Mouse (Mus musculus): ENCODE data around the gene Gm21969.

Gene Gm21969

DNA sequence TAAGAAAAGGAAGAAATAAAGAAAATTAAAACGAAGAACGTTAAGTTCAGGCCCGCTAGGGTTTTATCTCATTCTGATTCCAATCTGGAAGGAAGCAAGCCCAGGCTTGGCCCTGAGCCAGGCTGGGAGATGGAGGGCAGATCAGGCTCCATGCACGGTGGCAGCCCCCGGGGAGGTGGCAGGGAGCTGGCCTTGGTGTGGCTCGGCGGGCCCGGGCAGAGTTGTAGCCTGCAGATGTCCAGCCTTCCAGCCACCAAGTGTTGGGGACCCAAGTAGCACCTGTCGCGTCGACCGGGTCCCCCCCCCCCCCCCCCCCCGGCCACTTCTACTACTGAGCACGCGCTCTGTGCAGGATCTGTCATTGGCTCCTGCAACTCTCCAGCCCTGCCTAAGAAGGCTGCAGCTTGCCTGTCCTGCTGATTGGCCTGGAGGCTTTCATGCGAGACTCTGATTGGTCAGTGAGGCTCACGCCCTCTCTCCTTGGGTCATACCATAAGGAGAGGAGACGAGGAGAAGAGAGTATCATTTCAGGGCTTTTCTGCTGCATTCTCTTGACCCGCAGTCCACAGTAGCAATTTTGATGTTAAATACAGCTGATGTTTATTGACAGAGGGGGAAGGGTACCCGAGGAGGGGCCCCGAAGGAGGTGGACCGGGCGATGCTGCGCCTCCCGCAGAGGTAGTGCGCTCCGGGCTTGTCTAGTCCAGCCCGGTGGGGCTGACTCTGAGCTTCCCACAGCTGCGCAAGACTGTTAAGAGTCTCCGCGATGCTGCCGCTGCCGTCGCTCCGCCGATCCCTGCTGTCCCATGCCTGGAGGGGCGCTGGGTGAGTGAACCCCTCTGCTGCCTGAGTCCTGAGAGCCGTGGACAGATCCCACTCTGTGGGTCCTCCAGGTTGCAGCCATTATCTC lies 19.6 kb downstream of the Gm21969 start, which contains the start of gene Aldh4a1:
Gene Aldh4a1, plus strand, starts transcription at position 494 of the 910 bp plus-strand sequence.
- DNase-seq = peak; percentile 88

DNA sequence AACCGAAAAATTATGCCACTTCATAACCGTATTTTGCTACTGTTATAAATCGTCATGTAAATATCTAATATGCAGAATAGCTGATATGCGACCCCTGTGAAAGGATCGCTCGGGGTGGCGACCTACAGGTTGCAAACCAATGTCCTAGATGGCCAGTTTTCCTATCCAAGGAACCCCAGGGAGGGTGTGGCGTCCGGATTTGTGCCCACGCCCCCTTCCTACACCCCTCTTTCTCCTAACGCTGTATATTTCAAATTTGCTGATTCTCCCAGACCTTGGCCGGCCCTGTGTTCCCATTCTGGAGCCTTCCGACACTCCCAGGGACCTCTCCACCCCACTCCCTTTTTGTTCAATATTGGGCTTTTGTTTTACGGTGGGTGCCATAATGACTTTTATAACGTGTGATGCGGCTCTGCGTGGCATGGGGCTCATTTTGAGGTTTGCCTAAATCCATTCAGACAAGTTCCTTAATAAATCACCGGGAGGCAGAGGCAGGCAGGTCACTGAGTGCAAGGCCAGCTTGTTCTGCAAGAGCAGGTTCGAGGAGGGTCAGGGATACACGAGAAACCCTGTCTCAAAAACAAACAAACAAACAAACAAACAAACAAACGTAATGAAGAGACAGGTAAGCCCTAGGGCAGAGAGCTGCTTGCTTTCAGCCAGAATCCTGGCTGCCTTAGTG lies 20.6 kb downstream of the Gm21969 start:
- no peak for DNase-seq

DNA sequence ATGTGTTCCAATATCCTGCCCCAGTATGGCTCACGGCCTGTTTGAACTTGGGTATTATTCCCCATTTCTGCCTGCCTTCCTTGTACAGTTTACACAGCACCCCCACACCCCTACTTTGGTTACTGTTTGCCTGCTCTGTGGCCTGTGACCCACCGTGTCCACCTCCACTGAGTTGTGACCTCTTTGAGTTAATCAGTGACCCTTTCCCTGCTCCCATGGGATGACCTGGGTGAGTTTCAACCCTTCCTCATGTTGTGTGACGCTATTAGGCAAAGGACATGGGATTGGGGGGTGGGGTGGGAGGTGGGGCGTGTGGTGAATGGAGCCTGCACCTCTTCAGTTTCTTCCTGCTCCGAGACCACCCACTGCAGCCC lies 21.1 kb downstream of the Gm21969 start:
- DNase-seq = no peak

DNA sequence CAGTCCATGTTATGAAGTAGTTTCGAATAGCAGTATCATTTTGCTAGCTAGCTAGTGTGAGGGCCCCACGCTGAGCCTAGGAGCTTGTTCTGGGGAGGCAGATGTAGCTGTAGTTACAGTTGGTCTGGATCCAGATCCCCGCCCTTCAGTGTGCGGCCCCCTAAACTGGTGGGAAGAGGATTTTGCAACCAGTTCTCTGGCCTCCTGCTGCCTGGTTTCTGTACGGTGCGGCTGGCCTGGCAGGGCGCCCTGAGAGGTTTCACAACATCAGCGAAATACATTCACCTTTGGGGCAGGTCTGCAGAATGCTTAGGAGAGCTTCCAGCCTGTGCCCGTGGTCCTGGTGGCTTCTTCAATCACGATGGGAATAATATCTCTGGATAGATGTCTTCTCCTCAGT lies 21.7 kb downstream of the Gm21969 start:
- no peak for DNase-seq

DNA sequence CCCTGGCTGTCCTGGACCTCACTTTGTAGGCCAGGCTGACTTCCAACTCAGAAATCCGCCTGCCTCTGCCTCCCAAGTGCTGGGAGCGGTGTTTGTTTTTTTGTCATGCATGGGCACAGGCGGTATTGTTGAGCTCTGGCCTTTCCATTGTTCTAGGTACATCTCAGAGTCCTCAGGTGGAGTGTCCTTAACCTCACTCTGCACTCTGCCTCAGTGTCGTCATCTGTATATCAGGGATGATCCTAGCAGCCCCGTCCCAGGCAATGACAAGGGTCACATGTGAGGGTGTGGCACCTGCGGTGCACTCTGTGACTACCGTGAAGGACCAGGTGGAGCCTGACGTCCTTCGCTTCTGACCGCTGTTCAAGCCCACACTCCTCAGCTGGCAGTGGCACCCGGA lies 24.4 kb downstream of the Gm21969 start:
- no peak for DNase-seq

DNA sequence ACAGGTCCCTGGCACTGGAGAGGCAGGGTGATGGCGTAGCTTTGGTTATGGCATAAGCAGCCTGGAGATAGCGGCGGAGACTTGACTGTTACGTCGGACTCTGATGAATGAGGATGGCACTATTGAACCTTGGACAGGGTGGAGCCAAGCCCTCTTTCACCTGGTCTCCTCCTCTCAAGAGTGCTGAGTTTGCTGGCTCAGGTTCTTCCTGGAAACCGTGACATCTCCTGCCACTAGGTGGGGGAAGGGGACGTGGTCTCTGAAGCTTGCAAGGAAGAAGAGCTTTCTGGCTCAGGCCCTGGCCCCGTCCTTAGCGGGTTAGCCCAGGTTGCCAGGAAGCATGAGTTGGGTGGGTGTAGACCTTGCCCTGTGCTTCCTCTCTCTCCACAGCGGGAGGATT lies 27.2 kb downstream of the Gm21969 start:
- no peak for DNase-seq

DNA sequence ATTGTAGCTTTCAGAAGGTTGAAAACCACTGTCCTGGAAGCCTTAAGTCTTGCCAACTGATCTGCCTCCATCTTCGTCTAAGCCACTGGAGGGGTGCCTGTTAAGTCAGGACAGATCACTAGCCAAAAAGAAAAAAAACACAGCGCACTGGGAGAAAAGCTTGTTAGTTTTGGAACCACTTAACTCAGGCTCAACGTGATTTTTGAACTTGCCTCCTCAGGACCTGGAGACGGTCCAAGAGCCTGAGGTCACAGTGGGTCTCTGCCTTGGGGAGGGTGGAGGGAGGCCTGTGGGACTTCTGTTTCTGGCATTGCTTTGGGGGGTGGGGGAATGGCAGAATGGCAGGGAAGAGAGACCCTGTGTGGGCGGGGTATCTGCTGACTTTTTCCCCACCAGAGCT lies 28.2 kb downstream of the Gm21969 start:
- DNase-seq = no peak

DNA sequence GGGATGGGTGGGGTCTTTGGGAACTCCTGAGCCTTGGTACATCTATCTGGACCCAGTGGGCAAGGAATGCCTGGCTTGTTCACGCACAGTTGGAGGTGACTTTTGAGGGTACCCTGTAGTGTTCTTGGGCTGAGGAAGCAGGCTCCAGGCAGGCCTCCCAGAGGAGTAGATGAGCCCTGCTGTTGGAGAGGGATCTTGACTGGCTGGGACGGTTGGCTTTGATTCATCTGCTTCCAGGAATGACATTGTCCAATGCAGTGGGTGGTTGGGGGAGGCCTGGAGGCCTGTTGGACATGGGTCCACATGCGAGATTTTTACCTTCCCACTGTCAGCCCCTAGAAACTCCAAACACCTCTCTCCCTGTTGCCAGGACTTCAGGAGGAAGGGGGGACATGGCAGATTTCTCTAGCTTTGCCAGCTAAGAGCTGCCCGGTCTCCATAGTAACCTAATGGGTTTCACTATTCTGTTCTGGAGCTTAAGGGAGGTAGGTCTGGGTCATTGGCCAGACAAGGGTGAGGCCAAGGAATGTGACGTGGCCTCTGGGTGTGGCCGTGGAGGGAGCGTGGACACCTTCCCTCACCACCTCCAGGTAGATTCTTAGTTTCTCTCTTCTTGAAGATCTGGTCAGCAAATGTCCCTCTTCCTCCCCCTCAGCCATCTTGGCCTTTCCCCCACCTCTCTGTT lies 28.7 kb downstream of the Gm21969 start:
- no peak for DNase-seq

DNA sequence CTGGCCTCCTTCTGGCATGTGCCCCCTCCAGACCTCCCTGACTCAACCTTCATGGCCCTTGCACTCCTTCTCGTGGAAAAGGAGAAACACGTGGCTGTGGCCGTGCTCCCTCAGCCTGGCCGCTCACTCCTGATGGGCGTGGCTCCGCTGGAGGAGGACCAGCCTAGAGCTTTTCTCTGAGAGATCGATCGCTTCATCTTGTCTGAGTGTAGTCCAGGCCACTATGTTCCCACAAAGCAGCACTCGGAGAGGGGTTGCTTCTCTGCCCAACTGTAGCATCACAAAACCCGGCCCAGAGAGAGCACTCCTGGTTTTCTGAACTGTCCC lies 29.2 kb downstream of the Gm21969 start:
- no peak for DNase-seq

DNA sequence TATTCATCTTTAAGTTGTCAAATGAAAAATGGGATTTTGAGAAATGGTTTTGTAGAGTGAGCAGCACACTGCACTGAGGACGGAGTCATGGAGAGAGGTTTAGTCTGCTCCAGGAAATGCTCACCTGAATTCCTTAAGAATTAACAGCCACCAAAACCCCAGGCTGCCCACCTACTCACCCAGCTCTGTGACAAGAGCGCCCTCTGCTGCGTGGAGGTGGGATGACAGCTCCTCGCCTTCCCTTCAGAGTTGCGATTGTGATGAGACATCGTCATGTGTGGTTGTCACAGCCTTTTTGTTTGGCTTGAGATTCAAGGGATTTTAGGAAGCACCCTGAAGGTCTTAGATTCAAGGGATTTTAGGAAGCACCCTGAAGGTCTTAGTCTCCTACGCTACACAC lies 33.4 kb downstream of the Gm21969 start:
- DNase-seq = peak; percentile 71

DNA sequence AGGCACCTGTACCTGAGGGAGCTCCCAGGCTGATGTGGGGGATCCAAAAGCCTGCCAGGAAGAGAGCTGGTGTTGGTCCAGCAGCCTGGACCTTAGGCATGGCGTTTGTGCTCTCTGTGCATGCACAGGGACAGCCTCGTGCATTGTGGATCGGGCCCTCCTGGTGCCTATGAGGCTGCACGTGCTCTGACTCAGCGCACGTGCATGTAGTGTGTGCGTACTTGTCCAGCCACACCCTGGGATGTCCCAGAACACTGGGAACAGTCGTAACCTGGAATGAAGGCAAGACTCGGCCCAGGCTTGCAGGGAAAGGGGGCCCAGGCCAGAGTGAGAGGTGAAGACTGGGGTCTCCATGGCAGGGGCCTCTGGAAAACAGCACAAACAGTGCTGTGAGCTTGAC lies 34.9 kb downstream of the Gm21969 start:
- no peak for DNase-seq

DNA sequence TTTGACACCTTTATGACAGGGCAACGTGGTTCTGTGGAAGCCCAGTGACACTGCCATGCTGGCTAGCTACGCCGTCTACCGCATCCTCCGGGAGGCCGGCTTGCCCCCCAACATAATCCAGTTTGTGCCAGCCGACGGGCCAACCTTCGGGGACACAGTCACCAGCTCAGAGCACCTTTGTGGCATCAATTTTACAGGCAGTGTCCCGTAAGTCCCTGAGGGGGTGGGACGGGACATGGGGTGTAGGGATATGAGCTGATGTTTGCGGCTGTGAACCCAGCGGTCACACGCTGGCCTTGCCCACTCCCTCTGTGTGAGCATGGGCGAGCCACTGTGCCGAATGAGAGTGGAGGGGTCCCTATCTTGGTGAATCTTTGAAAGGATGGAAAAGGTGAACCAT lies 35.4 kb downstream of the Gm21969 start:
- DNase-seq = no peak

DNA sequence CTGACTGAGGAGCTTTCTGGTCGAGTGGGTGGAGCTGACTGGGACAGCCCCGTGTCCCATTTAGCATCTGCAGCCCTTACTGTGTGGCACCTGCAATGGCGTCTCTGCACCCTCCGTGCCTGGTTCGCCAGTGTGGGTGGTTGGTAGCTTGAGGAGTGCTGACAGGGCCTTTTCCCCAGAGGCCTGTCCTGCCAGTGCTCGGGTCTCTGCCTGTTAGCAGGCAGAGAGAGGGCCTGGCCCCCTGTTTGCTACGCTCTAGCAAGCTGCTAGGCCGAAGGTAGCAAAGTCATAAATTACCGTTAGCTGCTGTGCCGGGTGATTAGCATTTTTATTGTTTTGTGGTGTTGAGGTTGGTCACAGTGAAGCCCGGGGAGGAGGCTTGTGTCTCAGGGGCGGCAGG lies 36.8 kb downstream of the Gm21969 start:
- no peak for DNase-seq

DNA sequence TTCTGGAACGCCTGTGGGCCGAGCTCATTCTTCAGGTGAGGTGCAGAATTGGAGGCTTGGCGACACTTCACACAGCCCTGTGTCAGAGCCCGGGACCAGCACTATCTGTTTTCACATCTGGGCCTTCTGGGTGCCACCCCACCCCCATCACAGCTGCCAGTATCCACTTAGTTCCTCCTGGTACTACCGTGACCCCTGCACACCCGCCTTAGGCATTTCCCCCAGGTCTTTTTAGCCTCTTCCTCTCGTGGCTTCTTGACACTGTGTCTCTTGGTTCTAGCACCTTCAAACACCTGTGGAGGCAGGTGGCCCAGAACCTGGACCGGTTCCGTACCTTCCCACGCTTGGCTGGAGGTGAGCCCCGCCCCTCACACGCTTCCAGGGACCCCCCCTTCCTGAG lies 37.3 kb downstream of the Gm21969 start:
- DNase-seq = no peak

DNA sequence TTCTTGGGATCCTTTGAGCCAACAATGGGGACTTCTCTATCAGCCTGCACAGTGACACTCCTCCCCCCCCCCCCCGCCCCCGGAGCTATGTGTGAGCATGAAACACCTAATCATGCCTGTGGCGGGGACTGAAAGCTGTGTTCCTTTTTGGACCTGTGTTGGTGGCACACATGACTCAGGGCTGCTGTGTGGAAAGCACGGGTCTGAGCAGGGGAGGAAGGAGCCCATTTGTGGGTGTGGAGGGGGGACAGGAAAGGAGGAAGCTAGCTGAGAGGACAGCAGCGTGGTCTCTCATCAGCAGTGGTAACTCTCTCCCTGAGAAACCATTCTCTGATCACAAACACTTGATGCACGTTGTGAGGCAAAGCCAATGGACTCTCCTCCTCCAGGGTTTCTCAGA lies 37.8 kb downstream of the Gm21969 start:
- DNase-seq = no peak

DNA sequence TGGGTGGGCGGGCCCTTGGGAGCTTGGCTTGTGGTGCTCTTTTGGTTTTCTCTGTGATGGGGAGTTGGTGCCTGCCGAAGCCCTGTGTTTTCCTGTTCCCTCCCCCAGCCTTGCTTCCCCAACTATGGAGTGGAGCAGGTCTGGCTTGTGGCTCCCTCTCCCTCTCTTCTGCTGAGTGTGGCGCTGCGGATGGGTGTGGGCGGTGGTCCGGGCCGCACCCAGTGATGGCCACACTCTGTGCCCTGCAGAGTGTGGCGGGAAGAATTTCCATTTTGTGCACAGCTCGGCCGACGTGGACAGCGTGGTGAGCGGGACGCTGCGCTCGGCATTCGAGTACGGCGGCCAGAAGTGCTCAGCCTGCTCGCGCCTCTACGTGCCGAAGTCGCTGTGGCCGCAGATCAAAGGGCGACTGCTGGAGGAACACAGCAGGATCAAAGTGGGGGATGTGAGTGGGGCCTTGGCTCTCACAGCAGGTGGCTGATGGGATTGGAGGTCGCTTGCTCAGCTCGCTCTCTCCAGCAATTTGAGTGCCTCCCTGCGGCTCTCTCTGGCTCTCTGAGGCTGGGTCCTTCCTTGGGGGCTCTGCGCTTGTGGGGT lies 38.9 kb downstream of the Gm21969 start:
- no peak for DNase-seq

DNA sequence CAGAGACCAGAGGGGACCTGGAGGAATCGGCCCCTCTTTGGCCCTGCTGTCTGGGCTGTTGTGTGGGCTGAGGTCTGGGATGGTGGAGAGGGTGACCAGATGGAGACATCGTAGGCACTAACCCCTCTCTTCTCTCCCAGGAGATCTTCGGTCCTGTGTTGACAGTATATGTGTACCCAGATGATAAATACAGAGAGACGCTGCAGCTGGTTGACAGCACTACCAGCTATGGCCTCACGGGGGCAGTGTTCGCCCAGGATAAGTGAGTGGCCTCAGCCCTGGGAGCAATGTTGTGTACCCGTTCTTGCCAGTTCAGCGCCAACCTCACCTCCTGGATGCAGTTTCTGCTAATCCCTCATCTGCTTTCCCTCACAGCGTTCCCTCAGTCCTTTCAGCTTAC lies 41.0 kb downstream of the Gm21969 start:
- peak; percentile 73 for DNase-seq

DNA sequence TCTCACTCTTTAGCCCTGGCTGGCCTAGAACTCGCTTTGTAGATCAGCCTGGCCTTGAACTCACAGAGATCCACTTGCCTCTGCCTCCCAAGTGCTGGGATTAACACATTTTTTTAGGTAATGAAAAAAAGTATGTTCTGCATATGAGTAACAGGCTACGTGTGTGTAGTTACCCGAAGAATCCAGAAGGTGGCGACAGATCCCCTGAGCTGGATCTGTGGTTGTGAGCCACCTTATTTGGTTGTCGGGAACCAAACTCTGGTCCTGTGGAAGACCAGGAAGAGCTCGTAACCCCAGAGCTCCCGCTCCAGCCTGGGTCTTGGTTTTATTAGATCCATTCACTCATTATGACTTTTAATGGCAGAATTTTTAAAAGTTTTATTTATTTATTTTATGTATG lies 43.9 kb downstream of the Gm21969 start:
- no peak for DNase-seq

DNA sequence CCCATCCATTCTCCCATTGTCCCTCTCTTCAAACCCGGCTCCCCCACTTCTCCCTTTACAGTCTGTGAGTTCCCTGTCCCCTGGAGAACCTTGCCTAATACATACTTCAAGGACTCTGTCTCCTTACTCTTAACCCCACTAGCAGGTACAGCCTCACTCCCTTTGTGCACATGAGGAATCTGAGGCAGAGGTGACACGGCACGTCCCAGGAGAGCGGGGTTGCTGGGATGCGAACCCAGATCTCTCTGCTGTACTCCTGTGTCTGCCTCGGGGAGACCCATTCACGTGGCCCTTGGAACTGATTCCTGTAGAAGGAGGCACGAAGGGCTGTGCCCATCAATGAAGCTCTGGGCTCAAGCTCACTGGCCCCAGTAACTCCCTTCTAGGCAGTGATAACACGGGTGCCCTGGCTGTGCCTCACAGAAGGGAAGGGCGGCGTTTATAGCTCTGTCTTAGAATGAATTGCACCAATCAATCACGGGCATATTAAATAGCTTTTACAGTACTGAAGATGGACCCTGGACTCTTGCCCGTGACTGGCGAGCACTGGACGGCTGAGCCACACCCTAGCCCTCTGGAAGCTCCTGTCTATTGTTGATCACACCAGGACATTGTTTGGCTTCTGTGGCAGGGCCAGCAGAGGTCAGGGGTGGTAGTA lies 47.2 kb downstream of the Gm21969 start:
- no peak for DNase-seq

DNA sequence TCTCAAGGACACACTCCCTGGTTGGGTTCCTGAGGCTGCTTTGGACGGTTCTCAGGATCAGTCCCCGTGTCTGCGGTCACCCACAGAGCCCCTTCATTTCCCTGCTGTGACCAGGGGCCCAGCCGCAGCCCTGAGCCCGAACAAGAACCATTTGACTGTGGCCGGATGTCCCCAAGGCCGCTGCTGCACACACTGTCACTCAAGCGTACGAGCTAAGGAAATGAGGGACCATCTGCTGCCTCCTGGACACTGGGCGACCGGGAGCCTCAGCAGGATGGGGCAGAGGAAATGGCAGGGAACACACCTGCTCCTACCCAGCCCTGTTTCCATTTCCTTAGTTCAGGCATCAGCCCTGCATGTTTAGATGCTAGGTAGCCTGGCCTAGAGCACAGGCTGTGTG lies 47.9 kb downstream of the Gm21969 start:
- no peak for DNase-seq

DNA sequence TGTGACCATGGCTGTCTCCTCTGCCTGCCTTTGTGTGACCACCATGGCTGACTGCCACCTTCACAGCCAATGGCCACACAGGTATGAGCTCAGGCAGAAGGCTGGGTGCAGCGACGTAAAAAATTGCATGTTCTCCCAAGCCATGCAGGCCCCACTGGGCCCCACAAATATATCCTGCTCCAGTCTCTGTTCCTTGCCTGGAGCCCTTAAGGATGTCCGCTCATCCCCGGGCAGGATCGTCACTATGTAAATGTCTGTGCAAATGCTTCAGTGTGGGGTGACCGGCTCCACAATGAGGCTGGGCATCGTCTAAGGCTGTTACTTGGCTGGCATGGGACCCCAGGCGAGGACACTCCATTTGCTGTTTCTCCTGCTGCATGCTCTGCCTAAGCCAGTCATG lies 50.3 kb downstream of the Gm21969 start, which contains the start of gene Tas1r2:
Gene Tas1r2, plus strand, starts transcription at position 301 of the 400 bp plus-strand sequence.
- no peak for DNase-seq

DNA sequence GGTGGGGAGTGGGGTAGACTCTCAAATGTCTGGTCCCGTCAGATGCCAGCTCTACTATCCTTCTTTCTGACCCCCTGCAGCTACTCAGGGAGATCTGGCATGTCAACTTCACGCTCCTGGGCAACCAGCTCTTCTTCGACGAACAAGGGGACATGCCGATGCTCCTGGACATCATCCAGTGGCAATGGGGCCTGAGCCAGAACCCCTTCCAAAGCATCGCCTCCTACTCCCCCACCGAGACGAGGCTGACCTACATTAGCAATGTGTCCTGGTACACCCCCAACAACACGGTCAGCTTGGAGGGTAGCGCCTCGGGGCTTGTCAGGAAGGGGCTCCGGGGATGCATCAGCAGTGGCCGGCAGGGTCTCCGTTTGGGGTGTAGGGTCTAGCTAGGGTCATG lies 58.9 kb downstream of the Gm21969 start:
- DNase-seq = no peak

DNA sequence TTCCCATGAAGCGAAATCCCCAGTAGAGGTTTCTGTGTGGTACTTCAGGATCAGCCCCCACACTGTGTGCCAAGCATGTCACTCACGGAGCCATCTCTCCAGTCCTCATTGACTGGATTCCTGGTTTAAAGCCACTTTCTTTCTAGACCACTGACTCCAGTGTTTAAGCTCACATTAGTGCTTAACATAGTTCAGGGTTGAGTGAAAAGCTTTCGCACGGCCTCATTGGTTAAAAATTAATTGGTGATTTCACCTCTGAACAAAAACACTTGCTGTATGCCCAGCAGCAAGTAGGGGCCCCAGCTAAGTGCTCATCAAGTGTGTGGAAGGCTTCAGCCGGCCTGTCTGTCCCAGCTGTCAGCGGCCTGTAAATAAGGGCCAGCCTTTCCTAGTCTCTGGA lies 64.6 kb downstream of the Gm21969 start:
- no peak for DNase-seq
